Mouse (Mus musculus) bone marrow, adult 2 months (tissue): ENCODE data around the gene Gm765.

Source experiments
- CTCF ChIP-seq: fragments of 200-500 bp; IDR thresholded peaks from 2 replicates; pipeline ENCODE4 v1.5.1; 2011; ENCODE audit warnings: low read length, control low read depth; ENCODE audit not compliant: control insufficient read depth, insufficient read depth
- POLR2A ChIP-seq: fragments of 200-500 bp; IDR thresholded peaks from 2 replicates; pipeline ENCODE4 v1.6.1; 2011; ENCODE audit warnings: low read depth, mild to moderate bottlenecking, control low read depth, low read length, borderline replicate concordance; ENCODE audit not compliant: control insufficient read depth

GRCm38 (mm10) chr6:98221970-98222369, 120.6 kb downstream of the Gm765 start:
- TF ChIP-seq CTCF (no peak), POLR2A (no peak)
